Mouse (Mus musculus): ENCODE data around the gene Lrp1. TPM values are rescaled to one million over a fixed set of nuclear protein-coding genes. Genes with fewer than 3 reads are reported as not detected.

Gene Lrp1
- polyA plus RNA-seq, 1 experiment from 2014 or later: 35.7 TPM

- peaks cover 22% of the 10 kb centered on the region for H3K36me3 ChIP-seq (ENCODE audit: control insufficient read depth, insufficient read depth, low read length)
- H3K4me1 ChIP-seq (replicated peaks; ENCODE audit: control insufficient read depth, insufficient read depth, low read length): 0 out of 2 replicates have a peak, but pooled peaks cover 9% of the 10 kb centered on the region
- no peaks in the 10 kb centered on the region for H3K27me3 ChIP-seq (replicated peaks; ENCODE audit: control insufficient read depth, insufficient read depth, low read length)
- ATAC-seq (replicated peaks; ENCODE audit: low FRiP score): no peak
- no peak overlapping the region for H3K4me3 ChIP-seq (ENCODE audit: low read depth, low read length)
- no peak overlapping the region for H3K27ac ChIP-seq (ENCODE audit: low read depth, low read length)
- H3K9me3 ChIP-seq (ENCODE audit: control insufficient read depth, low read length): no peaks in the 10 kb centered on the region
- H3K9ac ChIP-seq (ENCODE audit: low read depth, low read length): no peak overlapping the region
- 84% methylated on average over 17 of the region's 17 CpGs for WGBS
- H3K4me2 ChIP-seq: no peak overlapping the region
- DNase-seq (ENCODE audit: low spot score): no peak
These were observed 49.9 kb downstream of the Lrp1 start for GRCm38 (mm10) chr10:127570937-127571641.

- ATAC-seq (replicated peaks; ENCODE audit: low FRiP score) (peak; percentile 87), DNase-seq (ENCODE audit: low spot score) (no peak)
- no peak overlapping the region for H3K4me3 ChIP-seq (ENCODE audit: low read depth, low read length)
- H3K27me3 ChIP-seq (replicated peaks; ENCODE audit: control insufficient read depth, insufficient read depth, low read length): no peaks in the 10 kb centered on the region; the same call in 1 of the 2 replicates
- no peak overlapping the region for H3K9ac ChIP-seq (ENCODE audit: low read depth, low read length)
- no peaks in the 10 kb centered on the region for H3K9me3 ChIP-seq (ENCODE audit: control insufficient read depth, low read length)
- H3K36me3 ChIP-seq (ENCODE audit: control insufficient read depth, insufficient read depth, low read length): peaks cover 19% of the 10 kb centered on the region
- H3K4me2 ChIP-seq: 0 out of 2 replicates have a peak overlapping the region, but pooled peaks have one; percentile 12
- WGBS: 38% methylated on average over 6 of the region's 6 CpGs
- peak overlapping the region; percentile 56 for H3K27ac ChIP-seq (ENCODE audit: low read depth, low read length)
- 0 out of 2 replicates have a peak, but pooled peaks cover 9% of the 10 kb centered on the region for H3K4me1 ChIP-seq (replicated peaks; ENCODE audit: control insufficient read depth, insufficient read depth, low read length)
These were observed 50.6 kb downstream of the Lrp1 start for GRCm38 (mm10) chr10:127570384-127570783.

- H3K9me3 ChIP-seq (ENCODE audit: control insufficient read depth, low read length): no peaks in the 10 kb centered on the region
- no peak overlapping the region for H3K4me3 ChIP-seq (ENCODE audit: low read depth, low read length)
- H3K4me1 ChIP-seq (replicated peaks; ENCODE audit: control insufficient read depth, insufficient read depth, low read length): 0 out of 2 replicates have a peak, but pooled peaks cover 9% of the 10 kb centered on the region
- H3K27ac ChIP-seq (ENCODE audit: low read depth, low read length): no peak overlapping the region
- ATAC-seq (replicated peaks; ENCODE audit: low FRiP score) (peak; percentile 44; the same call in 1 of the 2 replicates), DNase-seq (ENCODE audit: low spot score) (peak; percentile 64)
- no peak overlapping the region for H3K4me2 ChIP-seq
- H3K36me3 ChIP-seq (ENCODE audit: control insufficient read depth, insufficient read depth, low read length): peaks cover 17% of the 10 kb centered on the region
- H3K9ac ChIP-seq (ENCODE audit: low read depth, low read length): no peak overlapping the region
- no peaks in the 10 kb centered on the region; the same call in 1 of the 2 replicates for H3K27me3 ChIP-seq (replicated peaks; ENCODE audit: control insufficient read depth, insufficient read depth, low read length)
- WGBS: 22% methylated on average over 3 of the region's 3 CpGs
These were observed 51.5 kb downstream of the Lrp1 start for GRCm38 (mm10) chr10:127569450-127569849.

- no peak for DNase-seq (ENCODE audit: low spot score)
- Histone ChIP-seq H3K4me1 (replicated peaks; ENCODE audit: control insufficient read depth, insufficient read depth, low read length) (0 out of 2 replicates have a peak, but pooled peaks cover 9% of the 10 kb centered on the region), H3K27ac (ENCODE audit: low read depth, low read length) (no peak overlapping the region), H3K36me3 (ENCODE audit: control insufficient read depth, insufficient read depth, low read length) (peaks cover 18% of the 10 kb centered on the region), H3K9ac (ENCODE audit: low read depth, low read length) (no peak overlapping the region), H3K9me3 (ENCODE audit: control insufficient read depth, low read length) (no peaks in the 10 kb centered on the region), H3K27me3 (replicated peaks; ENCODE audit: control insufficient read depth, insufficient read depth, low read length) (no peaks in the 10 kb centered on the region; the same call in 1 of the 2 replicates), H3K4me2 (no peak overlapping the region), H3K4me3 (ENCODE audit: low read depth, low read length) (no peak overlapping the region)
- WGBS: 90% methylated on average over 28 of the region's 28 CpGs
- ATAC-seq (replicated peaks; ENCODE audit: low FRiP score): no peak
These were observed 54.2 kb downstream of the Lrp1 start for GRCm38 (mm10) chr10:127566553-127567326.

- H3K9me3 ChIP-seq (ENCODE audit: control insufficient read depth, low read length): no peaks in the 10 kb centered on the region
- ATAC-seq (replicated peaks; ENCODE audit: low FRiP score): no peak
- H3K9ac ChIP-seq (ENCODE audit: low read depth, low read length): no peak overlapping the region
- H3K27ac ChIP-seq (ENCODE audit: low read depth, low read length): no peak overlapping the region; the same call in 1 of the 2 replicates
- WGBS: 53% methylated on average over 13 of the region's 13 CpGs
- H3K36me3 ChIP-seq (ENCODE audit: control insufficient read depth, insufficient read depth, low read length): peaks cover 19% of the 10 kb centered on the region
- H3K4me2 ChIP-seq: no peak overlapping the region
- no peak for DNase-seq (ENCODE audit: low spot score)
- H3K4me3 ChIP-seq (ENCODE audit: low read depth, low read length): no peak overlapping the region
- no peaks in the 10 kb centered on the region for H3K4me1 ChIP-seq (replicated peaks; ENCODE audit: control insufficient read depth, insufficient read depth, low read length)
- no peaks in the 10 kb centered on the region; the same call in 1 of the 2 replicates for H3K27me3 ChIP-seq (replicated peaks; ENCODE audit: control insufficient read depth, insufficient read depth, low read length)
These were observed 56.6 kb downstream of the Lrp1 start for GRCm38 (mm10) chr10:127564301-127564700.

- no peaks in the 10 kb centered on the region; the same call in 1 of the 2 replicates for H3K27me3 ChIP-seq (replicated peaks; ENCODE audit: control insufficient read depth, insufficient read depth, low read length)
- H3K36me3 ChIP-seq (ENCODE audit: control insufficient read depth, insufficient read depth, low read length): peaks cover 22% of the 10 kb centered on the region
- no peaks in the 10 kb centered on the region for H3K9me3 ChIP-seq (ENCODE audit: control insufficient read depth, low read length)
- H3K4me2 ChIP-seq: no peak overlapping the region
- no peak overlapping the region for H3K4me3 ChIP-seq (ENCODE audit: low read depth, low read length)
- H3K9ac ChIP-seq (ENCODE audit: low read depth, low read length): no peak overlapping the region
- WGBS: 57% methylated on average over 8 of the region's 8 CpGs
- no peaks in the 10 kb centered on the region for H3K4me1 ChIP-seq (replicated peaks; ENCODE audit: control insufficient read depth, insufficient read depth, low read length)
- DNase-seq (ENCODE audit: low spot score) (no peak), ATAC-seq (replicated peaks; ENCODE audit: low FRiP score) (no peak)
- H3K27ac ChIP-seq (ENCODE audit: low read depth, low read length): no peak overlapping the region
These were observed 57.1 kb downstream of the Lrp1 start for GRCm38 (mm10) chr10:127563840-127564239.

- Histone ChIP-seq H3K27ac (ENCODE audit: low read depth, low read length) (no peak overlapping the region), H3K9ac (ENCODE audit: low read depth, low read length) (no peak overlapping the region), H3K36me3 (ENCODE audit: control insufficient read depth, insufficient read depth, low read length) (peaks cover 32% of the 10 kb centered on the region), H3K4me3 (ENCODE audit: low read depth, low read length) (no peak overlapping the region), H3K9me3 (ENCODE audit: control insufficient read depth, low read length) (no peaks in the 10 kb centered on the region), H3K4me1 (replicated peaks; ENCODE audit: control insufficient read depth, insufficient read depth, low read length) (no peaks in the 10 kb centered on the region), H3K4me2 (no peak overlapping the region), H3K27me3 (replicated peaks; ENCODE audit: control insufficient read depth, insufficient read depth, low read length) (no peaks in the 10 kb centered on the region; the same call in 1 of the 2 replicates)
- DNase-seq (ENCODE audit: low spot score): no peak
- no peak for ATAC-seq (replicated peaks; ENCODE audit: low FRiP score)
These were observed 59.8 kb downstream of the Lrp1 start for GRCm38 (mm10) chr10:127561145-127561544.

- H3K27ac ChIP-seq (ENCODE audit: low read depth, low read length): no peak overlapping the region
- no peak for ATAC-seq (replicated peaks; ENCODE audit: low FRiP score)
- H3K27me3 ChIP-seq (replicated peaks; ENCODE audit: control insufficient read depth, insufficient read depth, low read length): no peaks in the 10 kb centered on the region
- peaks cover 36% of the 10 kb centered on the region for H3K36me3 ChIP-seq (ENCODE audit: control insufficient read depth, insufficient read depth, low read length)
- H3K4me2 ChIP-seq: no peak overlapping the region
- WGBS: 84% methylated on average over 13 of the region's 13 CpGs
- H3K4me3 ChIP-seq (ENCODE audit: low read depth, low read length): no peak overlapping the region
- DNase-seq (ENCODE audit: low spot score): no peak
- no peaks in the 10 kb centered on the region for H3K9me3 ChIP-seq (ENCODE audit: control insufficient read depth, low read length)
- H3K9ac ChIP-seq (ENCODE audit: low read depth, low read length): no peak overlapping the region
- no peaks in the 10 kb centered on the region for H3K4me1 ChIP-seq (replicated peaks; ENCODE audit: control insufficient read depth, insufficient read depth, low read length)
These were observed 63.6 kb downstream of the Lrp1 start for GRCm38 (mm10) chr10:127557397-127557796.

All from liver, embryonic 11.5 days (tissue).